Mouse (Mus musculus) heart, adult 11 months (tissue): ENCODE results near the gene Plpp7.

Experiments used
- DNase-seq: peaks from one replicate; pipeline ENCODE4 v3.0.0; 2022

Plpp7 gene

GRCm38 (mm10) chr2:32095351-32096121, at the start of gene Plpp7:
Gene Plpp7, plus strand, starts transcription at chr2:32095528.
- DNase-seq, result peak; percentile 99

- DNase-seq, result peak; percentile 92
Measured at GRCm38 (mm10) chr2:32046009-32046408, 49.3 kb upstream of the Plpp7 start.

- peak; percentile 87 for DNase-seq
Measured at GRCm38 (mm10) chr2:32047323-32047722, 48.0 kb upstream of the Plpp7 start.

GRCm38 (mm10) chr2:32051791-32052190, 43.5 kb upstream of the Plpp7 start:
- peak; percentile 83 for DNase-seq

GRCm38 (mm10) chr2:32052418-32052817, 42.9 kb upstream of the Plpp7 start:
- DNase-seq, result peak; percentile 66

- peak; percentile 85 for DNase-seq
Measured at GRCm38 (mm10) chr2:32055357-32055965, 39.9 kb upstream of the Plpp7 start.

- DNase-seq, result peak; percentile 82
Measured at GRCm38 (mm10) chr2:32056524-32056923, 38.8 kb upstream of the Plpp7 start.

- DNase-seq, result peak; percentile 74
Measured at GRCm38 (mm10) chr2:32057360-32057759, 38.0 kb upstream of the Plpp7 start.

- peak; percentile 84 for DNase-seq
Measured at GRCm38 (mm10) chr2:32057794-32058193, 37.5 kb upstream of the Plpp7 start.

- peak; percentile 81 for DNase-seq
Measured at GRCm38 (mm10) chr2:32058241-32058640, 37.1 kb upstream of the Plpp7 start.

GRCm38 (mm10) chr2:32058716-32059115, 36.6 kb upstream of the Plpp7 start:
- DNase-seq, result peak; percentile 74

GRCm38 (mm10) chr2:32059613-32060012, 35.7 kb upstream of the Plpp7 start:
- DNase-seq, result peak; percentile 64

- DNase-seq, result peak; percentile 76
Measured at GRCm38 (mm10) chr2:32060228-32060805, 35.0 kb upstream of the Plpp7 start.

- peak; percentile 84 for DNase-seq
Measured at GRCm38 (mm10) chr2:32061189-32061588, 34.1 kb upstream of the Plpp7 start.

GRCm38 (mm10) chr2:32061722-32062505, 33.4 kb upstream of the Plpp7 start:
- DNase-seq, result no peak

GRCm38 (mm10) chr2:32062626-32063410, 32.5 kb upstream of the Plpp7 start:
- peak; percentile 92 for DNase-seq

GRCm38 (mm10) chr2:32063451-32064151, 31.7 kb upstream of the Plpp7 start:
- DNase-seq, result peak; percentile 95

- peak; percentile 94 for DNase-seq
Measured at GRCm38 (mm10) chr2:32064913-32065312, 30.4 kb upstream of the Plpp7 start.

- DNase-seq, result no peak
Measured at GRCm38 (mm10) chr2:32065371-32065791, 29.9 kb upstream of the Plpp7 start.

GRCm38 (mm10) chr2:32066005-32066404, 29.3 kb upstream of the Plpp7 start:
- DNase-seq, result no peak

- DNase-seq, result peak; percentile 87
Measured at GRCm38 (mm10) chr2:32068811-32069607, 26.3 kb upstream of the Plpp7 start.
